Mouse (Mus musculus) liver, embryonic 14.5 days (tissue): ENCODE results near the gene BC017158.

Source experiments
- CTCF ChIP-seq: IDR thresholded peaks from 2 replicates; pipeline ENCODE4 v1.5.1; 2016; ENCODE audit warnings: antibody characterized with exemption, low read depth, control low read depth
- EP300 ChIP-seq: IDR thresholded peaks from 2 replicates; pipeline ENCODE4 v1.6.1; 2016; ENCODE audit warnings: antibody characterized with exemption, low read depth

GRCm38 (mm10) chr7:128345691-128346090 is 47.7 kb upstream of the BC017158 start:
- TF ChIP-seq CTCF (no peak), EP300 (no peak)
